Mouse (Mus musculus): Measurements from ENCODE around the gene Gm4559.
"Not testable (repeated sequence)": the region's sequence is repeated elsewhere in the genome, so short reads cannot be mapped to it uniquely, and the experiment has no call there.

- TF ChIP-seq POLR2A (IDR thresholded peaks at IDR 0.05; ENCODE audit: borderline replicate concordance, extremely low read depth, insufficient read depth, insufficient read length, poor library complexity, severe bottlenecking); CTCF (IDR thresholded peaks at IDR 0.05; ENCODE audit: borderline replicate concordance, extremely low read depth, insufficient read depth, insufficient read length): not testable (repeated sequence)
These were observed 15.9 kb downstream of the Gm4559 start, which contains the start of gene Gm2431 for GRCm38 (mm10) chr7:142258254-142258653.

Data from brain, embryonic 14.5 days (tissue).